Mouse (Mus musculus): ENCODE measurements around the gene Carmil1. TPM values are rescaled to one million over a fixed set of nuclear protein-coding genes. Genes with fewer than 3 reads are reported as not detected.

Gene Carmil1
- polyA plus RNA-seq, 1 experiment from 2014 or later = 8.4 TPM

DNA sequence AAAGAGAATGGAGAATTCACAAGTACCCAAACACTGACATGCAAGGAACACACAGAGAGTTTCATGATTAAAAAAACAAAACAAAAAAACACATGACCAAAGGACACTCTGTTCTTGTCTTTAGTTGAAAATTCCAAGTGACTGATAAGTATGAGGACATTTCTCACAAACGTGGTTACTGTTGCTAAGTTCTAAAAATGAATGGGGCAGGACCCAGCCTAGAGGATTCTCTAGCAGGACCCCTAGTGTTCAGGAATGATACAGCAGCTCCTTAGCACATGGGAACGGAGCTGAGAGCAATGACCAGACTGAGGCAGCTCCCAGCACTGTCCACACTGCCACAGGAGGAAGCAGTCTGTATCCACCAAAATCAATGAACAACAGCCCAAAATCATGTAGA lies 26.6 kb downstream of the Carmil1 start:
- ATAC-seq (ENCODE audit: extremely low read depth, insufficient number of reproducible peaks, low FRiP score, low TSS enrichment) = no peak
- H3K9me3 ChIP-seq = no peaks in the 10 kb centered on the region
- H3K36me3 ChIP-seq = no peaks in the 10 kb centered on the region
- H3K4me2 ChIP-seq = no peak overlapping the region
- H3K27me3 ChIP-seq (replicated peaks) = no peaks in the 10 kb centered on the region
- no peak overlapping the region for H3K9ac ChIP-seq
- peaks cover 21% of the 10 kb centered on the region for H3K4me1 ChIP-seq
- 11% methylated on average over 2 of the region's 2 CpGs for WGBS
- H3K27ac ChIP-seq (replicated peaks) = no peak overlapping the region
- no peak overlapping the region for H3K4me3 ChIP-seq

- WGBS = 72% methylated on average over 3 of the region's 3 CpGs
- Histone ChIP-seq H3K27ac (replicated peaks) (no peak overlapping the region), H3K4me3 (no peak overlapping the region), H3K4me1 (peaks cover 21% of the 10 kb centered on the region), H3K9me3 (no peaks in the 10 kb centered on the region), H3K9ac (no peak overlapping the region), H3K4me2 (no peak overlapping the region), H3K27me3 (replicated peaks) (no peaks in the 10 kb centered on the region), H3K36me3 (no peaks in the 10 kb centered on the region)
- no peak for ATAC-seq (ENCODE audit: extremely low read depth, insufficient number of reproducible peaks, low FRiP score, low TSS enrichment)
Observed at GRCm38 (mm10) chr13:24253551-24253950, 27.0 kb downstream of the Carmil1 start.

DNA sequence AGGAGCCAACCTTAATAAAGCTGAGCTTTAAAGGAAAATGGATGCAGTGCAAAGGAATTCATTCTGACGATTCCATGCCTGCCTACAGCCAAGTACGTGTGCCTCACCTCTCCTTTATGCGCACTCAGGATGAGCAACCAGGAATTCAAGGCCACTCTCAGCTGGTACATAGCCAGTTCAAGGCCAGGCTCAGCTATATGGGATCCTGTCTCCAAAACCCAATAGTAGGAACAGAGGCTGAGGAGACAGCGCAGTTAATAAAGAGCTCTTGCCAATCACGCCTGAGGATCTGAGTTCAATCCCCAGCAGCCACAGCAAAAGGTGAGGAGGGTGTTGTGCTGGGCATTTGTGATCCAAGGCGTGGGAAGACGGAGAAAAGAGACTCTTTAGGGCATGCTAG lies 29.4 kb downstream of the Carmil1 start:
- Histone ChIP-seq H3K4me3 (no peak overlapping the region), H3K27ac (replicated peaks) (no peak overlapping the region), H3K27me3 (replicated peaks) (no peaks in the 10 kb centered on the region), H3K36me3 (no peaks in the 10 kb centered on the region), H3K4me2 (no peak overlapping the region), H3K9me3 (no peaks in the 10 kb centered on the region), H3K4me1 (peaks cover 24% of the 10 kb centered on the region), H3K9ac (no peak overlapping the region)
- ATAC-seq (ENCODE audit: extremely low read depth, insufficient number of reproducible peaks, low FRiP score, low TSS enrichment) = no peak
- WGBS = 84% methylated on average over 7 of the region's 7 CpGs

DNA sequence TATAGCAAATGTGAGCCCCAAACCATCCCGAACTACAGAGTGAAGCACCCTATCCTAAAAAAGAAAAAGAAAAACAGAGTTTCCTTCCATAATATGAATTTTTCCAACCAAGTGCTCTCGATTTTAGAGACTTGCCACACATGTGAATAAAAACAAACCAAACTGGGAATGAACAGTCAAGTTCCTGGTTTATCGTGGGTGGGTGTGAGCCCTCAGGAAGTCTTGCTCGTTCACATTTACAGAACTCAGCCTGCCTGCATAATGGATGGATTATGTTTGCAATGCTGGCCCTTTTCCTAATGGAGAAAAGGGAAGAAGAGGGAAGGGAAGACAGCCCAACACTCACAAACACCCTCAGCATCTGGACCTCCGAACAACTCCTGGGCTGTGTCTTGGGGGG lies 32.7 kb downstream of the Carmil1 start:
- WGBS = 70% methylated on average over 5 of the region's 5 CpGs
- Histone ChIP-seq H3K4me2 (no peak overlapping the region), H3K4me3 (no peak overlapping the region), H3K27ac (replicated peaks) (no peak overlapping the region), H3K9me3 (no peaks in the 10 kb centered on the region), H3K27me3 (replicated peaks) (no peaks in the 10 kb centered on the region), H3K36me3 (no peaks in the 10 kb centered on the region), H3K4me1 (peaks cover 21% of the 10 kb centered on the region), H3K9ac (no peak overlapping the region)
- no peak for ATAC-seq (ENCODE audit: extremely low read depth, insufficient number of reproducible peaks, low FRiP score, low TSS enrichment)

DNA sequence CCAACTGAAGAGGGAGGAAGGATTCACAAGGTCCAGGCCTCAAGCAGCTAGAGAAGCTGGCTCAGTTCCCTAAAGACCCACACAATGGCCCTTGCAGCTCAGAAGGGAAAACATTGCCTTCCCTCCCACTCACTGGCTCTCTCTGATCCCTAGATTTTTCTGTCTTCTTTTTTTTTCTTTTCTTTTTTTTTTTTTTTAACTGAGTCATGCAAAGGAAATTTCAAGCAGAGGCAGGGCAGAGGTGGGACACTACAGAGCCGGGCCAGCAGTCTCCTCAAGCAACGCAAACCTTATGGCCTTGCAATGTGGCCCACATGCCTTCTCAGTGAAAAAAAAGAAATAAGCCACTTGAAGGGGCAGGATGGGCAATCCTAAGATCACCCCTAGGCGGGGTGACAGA lies 33.2 kb downstream of the Carmil1 start:
- no peaks in the 10 kb centered on the region for H3K27me3 ChIP-seq (replicated peaks)
- no peak overlapping the region for H3K4me3 ChIP-seq
- no peak for ATAC-seq (ENCODE audit: extremely low read depth, insufficient number of reproducible peaks, low FRiP score, low TSS enrichment)
- H3K27ac ChIP-seq (replicated peaks) = no peak overlapping the region
- H3K4me2 ChIP-seq = no peak overlapping the region
- no peaks in the 10 kb centered on the region for H3K9me3 ChIP-seq
- peaks cover 25% of the 10 kb centered on the region for H3K4me1 ChIP-seq
- H3K36me3 ChIP-seq = no peaks in the 10 kb centered on the region
- no peak overlapping the region for H3K9ac ChIP-seq
- 57% methylated on average over 3 of the region's 3 CpGs for WGBS

GRCm38 (mm10) chr13:24246266-24246665 lies 34.3 kb downstream of the Carmil1 start:
- Histone ChIP-seq H3K4me2 (no peak overlapping the region), H3K27me3 (replicated peaks) (no peaks in the 10 kb centered on the region), H3K9ac (no peak overlapping the region), H3K4me3 (no peak overlapping the region), H3K4me1 (peaks cover 26% of the 10 kb centered on the region), H3K27ac (replicated peaks) (no peak overlapping the region), H3K36me3 (no peaks in the 10 kb centered on the region), H3K9me3 (no peaks in the 10 kb centered on the region)
- ATAC-seq (ENCODE audit: extremely low read depth, insufficient number of reproducible peaks, low FRiP score, low TSS enrichment) = no peak
- WGBS = 75% methylated on average over 6 of the region's 6 CpGs

GRCm38 (mm10) chr13:24244613-24245012 lies 36.0 kb downstream of the Carmil1 start:
- ATAC-seq (ENCODE audit: extremely low read depth, insufficient number of reproducible peaks, low FRiP score, low TSS enrichment) = no peak
- no peaks in the 10 kb centered on the region for H3K9me3 ChIP-seq
- H3K4me1 ChIP-seq = peaks cover 23% of the 10 kb centered on the region
- 54% methylated on average over 11 of the region's 11 CpGs for WGBS
- H3K9ac ChIP-seq = no peak overlapping the region
- no peaks in the 10 kb centered on the region for H3K36me3 ChIP-seq
- H3K27ac ChIP-seq (replicated peaks) = no peak overlapping the region
- H3K27me3 ChIP-seq (replicated peaks) = no peaks in the 10 kb centered on the region
- no peak overlapping the region for H3K4me2 ChIP-seq
- no peak overlapping the region for H3K4me3 ChIP-seq

- no peak overlapping the region for H3K4me3 ChIP-seq
- H3K9me3 ChIP-seq = no peaks in the 10 kb centered on the region
- no peak overlapping the region for H3K27ac ChIP-seq (replicated peaks)
- 43% methylated on average over 3 of the region's 4 CpGs for WGBS
- ATAC-seq (ENCODE audit: extremely low read depth, insufficient number of reproducible peaks, low FRiP score, low TSS enrichment) = no peak
- H3K9ac ChIP-seq = no peak overlapping the region
- H3K27me3 ChIP-seq (replicated peaks) = no peaks in the 10 kb centered on the region
- no peak overlapping the region for H3K4me2 ChIP-seq
- peaks cover 23% of the 10 kb centered on the region for H3K4me1 ChIP-seq
- no peaks in the 10 kb centered on the region for H3K36me3 ChIP-seq
Observed at GRCm38 (mm10) chr13:24243964-24244363, 36.6 kb downstream of the Carmil1 start.

DNA sequence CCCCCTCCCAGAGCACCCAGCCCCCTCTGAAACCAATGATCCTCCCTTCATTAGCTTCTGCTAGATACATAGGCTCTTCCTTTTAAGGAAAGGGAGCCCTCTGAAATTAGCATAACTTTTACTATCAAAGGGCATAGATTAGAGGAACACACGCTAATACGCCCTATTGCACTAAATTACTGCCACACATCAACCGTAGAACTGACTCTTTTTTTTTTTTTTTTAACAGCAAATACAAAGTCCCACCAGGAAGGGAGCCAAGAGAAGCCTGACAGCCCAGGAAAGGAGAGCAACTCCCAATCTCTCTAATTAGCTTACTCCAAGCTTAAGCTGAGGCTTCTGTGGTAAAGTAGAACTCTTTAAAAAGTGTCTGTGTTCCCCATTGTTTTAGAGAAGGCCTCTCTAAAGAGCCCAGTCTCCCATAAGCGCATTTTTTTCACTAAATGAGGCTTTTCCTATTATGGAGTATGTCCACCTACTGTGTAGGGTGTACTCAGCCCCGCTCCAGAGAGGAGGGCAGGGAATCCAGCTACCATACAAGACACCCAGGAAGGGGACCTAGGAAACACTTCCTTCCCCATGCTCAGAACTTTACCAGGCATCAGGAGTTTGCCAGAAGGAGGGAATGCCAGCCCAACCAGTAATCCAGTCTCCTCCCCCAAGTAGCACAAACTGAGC lies 38.0 kb downstream of the Carmil1 start:
- H3K4me1 ChIP-seq = peaks cover 29% of the 10 kb centered on the region
- 57% methylated on average over 5 of the region's 5 CpGs for WGBS
- no peak overlapping the region for H3K27ac ChIP-seq (replicated peaks)
- H3K4me2 ChIP-seq = no peak overlapping the region
- no peak overlapping the region for H3K4me3 ChIP-seq
- H3K36me3 ChIP-seq = no peaks in the 10 kb centered on the region
- no peak overlapping the region for H3K9ac ChIP-seq
- ATAC-seq (ENCODE audit: extremely low read depth, insufficient number of reproducible peaks, low FRiP score, low TSS enrichment) = no peak
- no peaks in the 10 kb centered on the region for H3K9me3 ChIP-seq
- no peaks in the 10 kb centered on the region for H3K27me3 ChIP-seq (replicated peaks)

- 81% methylated on average over 5 of the region's 5 CpGs for WGBS
- Histone ChIP-seq H3K4me1 (peaks cover 28% of the 10 kb centered on the region), H3K27ac (replicated peaks) (no peak overlapping the region)
Observed at GRCm38 (mm10) chr13:24241201-24241600, 39.4 kb downstream of the Carmil1 start.

DNA sequence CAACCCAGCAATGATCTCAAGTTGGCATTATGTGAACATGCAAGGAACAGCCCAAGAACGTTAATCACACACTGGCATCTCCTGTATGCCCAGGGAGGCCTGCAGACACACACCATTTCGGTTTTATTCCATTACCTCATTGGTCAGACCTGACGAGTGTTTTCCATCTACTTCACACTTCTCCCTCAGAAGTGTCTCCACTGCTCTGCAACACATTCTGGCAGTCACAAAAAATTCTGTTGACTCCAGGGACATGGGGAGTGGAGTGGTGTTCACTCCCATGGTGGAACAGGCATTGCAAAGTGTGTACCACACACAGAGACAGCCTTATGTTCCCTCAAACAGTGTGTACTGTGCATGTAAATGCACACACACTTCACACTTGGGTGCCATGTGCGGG lies 40.2 kb downstream of the Carmil1 start:
- no peaks in the 10 kb centered on the region for H3K27me3 ChIP-seq (replicated peaks)
- 40% methylated on average over 4 of the region's 4 CpGs for WGBS
- H3K9me3 ChIP-seq = no peaks in the 10 kb centered on the region

More at GRCm38 (mm10) chr13:24241201-24241600, 39.4 kb downstream of the Carmil1 start:
- Histone ChIP-seq H3K4me3 (no peak overlapping the region), H3K9me3 (no peaks in the 10 kb centered on the region), H3K36me3 (no peaks in the 10 kb centered on the region), H3K4me2 (no peak overlapping the region), H3K27me3 (replicated peaks) (no peaks in the 10 kb centered on the region), H3K9ac (no peak overlapping the region)
- ATAC-seq (ENCODE audit: extremely low read depth, insufficient number of reproducible peaks, low FRiP score, low TSS enrichment) = no peak

GRCm38 (mm10) chr13:24238456-24239120 lies 42.0 kb downstream of the Carmil1 start:
- peaks cover 21% of the 10 kb centered on the region for H3K4me1 ChIP-seq
- H3K36me3 ChIP-seq = no peaks in the 10 kb centered on the region
- H3K4me2 ChIP-seq = no peak overlapping the region
- H3K4me3 ChIP-seq = no peak overlapping the region
- no peaks in the 10 kb centered on the region for H3K9me3 ChIP-seq
- H3K9ac ChIP-seq = no peak overlapping the region
- WGBS = 33% methylated on average over 3 of the region's 3 CpGs
- H3K27ac ChIP-seq (replicated peaks) = no peak overlapping the region
- no peaks in the 10 kb centered on the region for H3K27me3 ChIP-seq (replicated peaks)
- ATAC-seq (ENCODE audit: extremely low read depth, insufficient number of reproducible peaks, low FRiP score, low TSS enrichment) = no peak

More for the DNA sequence above, 40.2 kb downstream of the Carmil1 start:
- no peak for ATAC-seq (ENCODE audit: extremely low read depth, insufficient number of reproducible peaks, low FRiP score, low TSS enrichment)
- H3K4me3 ChIP-seq = no peak overlapping the region
- H3K4me1 ChIP-seq = peaks cover 28% of the 10 kb centered on the region
- no peak overlapping the region for H3K9ac ChIP-seq
- H3K4me2 ChIP-seq = no peak overlapping the region
- H3K36me3 ChIP-seq = no peaks in the 10 kb centered on the region
- H3K27ac ChIP-seq (replicated peaks) = no peak overlapping the region

Measured in heart, embryonic 13.5 days (tissue).